Mouse (Mus musculus) midbrain, embryonic 15.5 days (tissue): Measurements from ENCODE around the gene Capn5. TPM values are rescaled to one million over a fixed set of nuclear protein-coding genes. Genes with fewer than 3 reads are reported as not detected.
A peak's percentile ranks its signal among the peaks of the same experiment; 100 is the strongest.

Experiments
- ATAC-seq: fragments of 200-750 bp; cut with Nextera tagmentation; replicated peaks from 2 replicates; pipeline ENCODE4 v1.8.0; 2017; ENCODE audit warnings: moderate TSS enrichment
- H3K27ac ChIP-seq: fragments of 300-500 bp; sonication (generic); 2 replicates; pipeline ENCODE4 v1.5.1; 2015; ENCODE audit warnings: mild to moderate bottlenecking, inconsistent platforms
- H3K27me3 ChIP-seq: fragments of 300-500 bp; sonication (generic); replicated peaks from 2 replicates; pipeline ENCODE4 v1.6.1; 2015; ENCODE audit warnings: inconsistent platforms
- H3K36me3 ChIP-seq: fragments of 300-500 bp; sonication (generic); replicated peaks from 2 replicates; pipeline ENCODE4 v1.6.1; 2015; ENCODE audit warnings: inconsistent platforms
- H3K4me1 ChIP-seq: fragments of 300-500 bp; sonication (generic); 2 replicates; pipeline ENCODE4 v1.6.1; 2015; ENCODE audit warnings: inconsistent platforms
- H3K4me2 ChIP-seq: fragments of 300-500 bp; sonication (generic); 2 replicates; pipeline ENCODE4 v1.6.1; 2015; ENCODE audit warnings: inconsistent platforms, mild to moderate bottlenecking, moderate library complexity
- H3K4me3 ChIP-seq: fragments of 300-500 bp; sonication (generic); 2 replicates; pipeline ENCODE4 v1.5.1; 2015; ENCODE audit warnings: mild to moderate bottlenecking, inconsistent platforms
- H3K9ac ChIP-seq: fragments of 300-500 bp; sonication (generic); 2 replicates; pipeline ENCODE4 v1.6.1; 2015; ENCODE audit warnings: mild to moderate bottlenecking, inconsistent platforms
- H3K9me3 ChIP-seq: fragments of 300-500 bp; sonication (generic); 2 replicates; pipeline ENCODE4 v1.6.1; 2016; ENCODE audit warnings: inconsistent platforms
- WGBS: fragments of 180-500 bp; shearing (Covaris S2); methylation state at CpG from one replicate; pipeline ENCODE4 v1.1.7; 2015; ENCODE audit warnings: mixed read lengths; 5-methylcytosine and 5-hydroxymethylcytosine counted together
- polyA plus RNA-seq: library from polyadenylated mRNA; unstranded; fragments of >200 nt; fragmentation: Nextera tagmentation; extraction: Ambion mirVana; gene quantifications from 2 replicates; pipeline ENCODE4 v1.2.1, GENCODE M21; 2015

The Capn5 gene
- polyA plus RNA-seq, 1 experiment from 2014 or later, result 19.0 TPM

DNA sequence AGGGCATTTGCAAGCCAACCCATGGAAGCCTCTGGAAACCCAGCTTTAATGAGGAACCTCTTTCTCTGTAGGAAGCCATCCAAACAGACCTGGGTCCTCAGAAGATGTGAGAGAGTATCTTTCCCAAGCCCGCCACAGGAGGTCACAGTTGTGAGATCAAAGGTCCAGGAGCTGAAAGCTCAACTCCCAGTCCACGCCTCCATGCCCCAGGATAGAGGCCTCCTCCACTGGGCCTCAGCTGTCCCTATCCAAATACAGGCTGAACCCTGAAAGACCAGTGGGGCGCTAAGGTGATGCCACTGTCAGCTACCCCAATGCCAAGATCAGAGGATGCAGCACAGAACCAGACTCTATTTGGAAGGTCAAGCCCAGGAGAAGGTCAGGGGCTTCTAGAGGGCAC is 35.4 kb downstream of the Capn5 start:
- H3K4me3 ChIP-seq, result no peak overlapping the region
- H3K27ac ChIP-seq, result no peak overlapping the region
- no peak overlapping the region for H3K4me2 ChIP-seq
- no peak for ATAC-seq
- H3K36me3 ChIP-seq, result no peaks in the 10 kb centered on the region
- peaks cover 7% of the 10 kb centered on the region; the same call in 1 of the 2 replicates for H3K4me1 ChIP-seq
- H3K9ac ChIP-seq, result no peak overlapping the region
- 57% methylated on average over 3 of the region's 3 CpGs for WGBS
- H3K9me3 ChIP-seq, result no peaks in the 10 kb centered on the region
- no peaks in the 10 kb centered on the region for H3K27me3 ChIP-seq

- 0 out of 2 replicates have a peak, but pooled peaks have one; percentile 10 for ATAC-seq
- Histone ChIP-seq H3K9ac (no peak overlapping the region), H3K4me2 (no peak overlapping the region), H3K27ac (no peak overlapping the region), H3K9me3 (no peaks in the 10 kb centered on the region), H3K27me3 (no peaks in the 10 kb centered on the region), H3K36me3 (no peaks in the 10 kb centered on the region), H3K4me3 (no peak overlapping the region), H3K4me1 (peaks cover 9% of the 10 kb centered on the region; the same call in 1 of the 2 replicates)
- WGBS, result 32% methylated on average over 8 of the region's 8 CpGs
Observed at GRCm38 (mm10) chr7:98142247-98142646, 35.8 kb downstream of the Capn5 start.

GRCm38 (mm10) chr7:98141206-98141605 is 36.9 kb downstream of the Capn5 start:
- Histone ChIP-seq H3K4me1 (peaks cover 9% of the 10 kb centered on the region; the same call in 1 of the 2 replicates), H3K36me3 (no peaks in the 10 kb centered on the region), H3K9me3 (no peaks in the 10 kb centered on the region), H3K9ac (no peak overlapping the region), H3K27me3 (no peaks in the 10 kb centered on the region), H3K4me2 (no peak overlapping the region), H3K4me3 (no peak overlapping the region), H3K27ac (no peak overlapping the region)
- 67% methylated on average over 3 of the region's 3 CpGs for WGBS
- no peak for ATAC-seq

DNA sequence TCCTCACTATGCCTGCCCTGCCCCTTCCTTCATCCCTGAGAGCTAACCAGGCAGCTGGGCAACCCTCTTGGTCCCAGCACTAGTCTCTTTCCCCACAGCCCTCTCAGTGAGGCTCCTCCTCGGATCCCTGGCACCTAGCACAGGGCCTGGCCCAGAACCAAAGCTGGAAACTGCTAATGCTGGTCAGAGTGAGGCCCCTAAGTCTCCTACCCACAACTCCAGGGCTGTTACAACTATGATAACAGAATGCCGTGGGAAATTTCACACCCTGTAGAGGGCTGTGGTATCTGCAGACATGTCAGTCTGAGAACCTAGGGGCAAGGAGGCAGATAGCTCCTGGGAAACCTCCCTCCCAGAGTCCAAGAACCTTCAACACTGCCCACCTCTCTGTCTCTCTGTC is 37.5 kb downstream of the Capn5 start:
- ATAC-seq, result no peak

DNA sequence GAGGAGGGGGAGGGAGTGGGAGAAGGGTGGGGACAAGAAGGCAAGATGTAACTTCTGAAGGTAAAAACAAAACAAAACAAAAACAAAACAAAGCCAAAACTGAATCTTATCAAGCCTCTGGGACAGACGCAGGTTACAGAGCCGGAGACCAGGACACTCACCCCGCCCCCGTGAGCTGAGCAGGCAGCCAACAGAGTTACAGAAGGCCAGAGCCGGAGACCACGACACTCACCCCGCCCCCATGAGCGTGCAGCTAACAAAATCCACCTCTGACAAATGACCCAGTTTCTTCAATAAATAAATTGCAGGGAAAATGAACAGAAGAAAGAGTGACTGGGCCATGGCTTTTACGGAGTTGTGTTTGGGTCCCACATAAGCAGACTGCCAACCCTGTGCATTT is 38.9 kb downstream of the Capn5 start:
- no peak for ATAC-seq
- Histone ChIP-seq H3K27me3 (no peaks in the 10 kb centered on the region), H3K9ac (no peak overlapping the region), H3K4me1 (peaks cover 9% of the 10 kb centered on the region; the same call in 1 of the 2 replicates), H3K36me3 (peaks cover 2% of the 10 kb centered on the region; the same call in 1 of the 2 replicates), H3K4me3 (no peak overlapping the region), H3K4me2 (no peak overlapping the region), H3K27ac (no peak overlapping the region), H3K9me3 (no peaks in the 10 kb centered on the region)
- WGBS, result 20% methylated on average over 9 of the region's 9 CpGs

More for the DNA sequence above, 37.5 kb downstream of the Capn5 start:
- no peak overlapping the region for H3K4me3 ChIP-seq
- H3K27me3 ChIP-seq, result no peaks in the 10 kb centered on the region
- no peak overlapping the region for H3K27ac ChIP-seq
- H3K4me2 ChIP-seq, result no peak overlapping the region
- no peaks in the 10 kb centered on the region for H3K9me3 ChIP-seq
- H3K9ac ChIP-seq, result no peak overlapping the region
- H3K4me1 ChIP-seq, result peaks cover 9% of the 10 kb centered on the region; the same call in 1 of the 2 replicates
- no peaks in the 10 kb centered on the region for H3K36me3 ChIP-seq
- 39% methylated on average over 2 of the region's 2 CpGs for WGBS

DNA sequence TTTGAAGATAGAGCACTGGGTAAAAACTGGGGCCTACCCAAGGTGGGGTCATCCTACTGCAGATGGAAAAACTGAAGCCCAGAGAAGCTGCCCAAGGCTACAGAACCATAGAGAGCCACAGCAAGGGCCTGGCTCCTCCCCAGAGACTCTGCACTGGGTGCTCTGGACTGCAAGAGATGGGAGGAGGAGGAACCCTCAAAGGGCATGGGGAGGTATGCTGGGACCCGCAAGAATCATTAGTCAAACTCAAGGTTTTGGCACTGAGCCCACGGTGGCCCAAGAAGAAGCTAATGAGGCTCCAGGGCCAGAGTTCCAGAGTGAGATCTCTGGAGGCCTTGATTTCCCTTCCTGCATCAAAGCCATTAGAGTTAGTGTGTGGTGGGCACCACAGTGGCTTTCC is 40.1 kb downstream of the Capn5 start:
- Histone ChIP-seq H3K4me1 (peaks cover 9% of the 10 kb centered on the region; the same call in 1 of the 2 replicates), H3K9ac (no peak overlapping the region), H3K4me3 (no peak overlapping the region), H3K27me3 (no peaks in the 10 kb centered on the region), H3K4me2 (no peak overlapping the region), H3K27ac (no peak overlapping the region), H3K9me3 (no peaks in the 10 kb centered on the region), H3K36me3 (peaks cover 2% of the 10 kb centered on the region; the same call in 1 of the 2 replicates)
- ATAC-seq, result no peak
- 75% methylated on average over 2 of the region's 2 CpGs for WGBS

GRCm38 (mm10) chr7:98137583-98137982 is 40.5 kb downstream of the Capn5 start:
- Histone ChIP-seq H3K9ac (no peak overlapping the region), H3K27ac (no peak overlapping the region), H3K27me3 (no peaks in the 10 kb centered on the region), H3K4me3 (no peak overlapping the region), H3K4me2 (no peak overlapping the region), H3K9me3 (no peaks in the 10 kb centered on the region), H3K4me1 (peaks cover 9% of the 10 kb centered on the region; the same call in 1 of the 2 replicates), H3K36me3 (peaks cover 2% of the 10 kb centered on the region; the same call in 1 of the 2 replicates)
- peak; percentile 59; the same call in 1 of the 2 replicates for ATAC-seq
- 34% methylated on average over 3 of the region's 3 CpGs for WGBS

GRCm38 (mm10) chr7:98131751-98132150 is 46.3 kb downstream of the Capn5 start:
- no peak for ATAC-seq
- no peaks in the 10 kb centered on the region for H3K9me3 ChIP-seq
- no peak overlapping the region for H3K27ac ChIP-seq
- H3K4me3 ChIP-seq, result no peak overlapping the region
- H3K36me3 ChIP-seq, result peaks cover 2% of the 10 kb centered on the region; the same call in 1 of the 2 replicates
- no peak overlapping the region for H3K4me2 ChIP-seq
- no peaks in the 10 kb centered on the region for H3K27me3 ChIP-seq
- H3K9ac ChIP-seq, result no peak overlapping the region
- H3K4me1 ChIP-seq, result no peaks in the 10 kb centered on the region
- 94% methylated on average over 8 of the region's 8 CpGs for WGBS

DNA sequence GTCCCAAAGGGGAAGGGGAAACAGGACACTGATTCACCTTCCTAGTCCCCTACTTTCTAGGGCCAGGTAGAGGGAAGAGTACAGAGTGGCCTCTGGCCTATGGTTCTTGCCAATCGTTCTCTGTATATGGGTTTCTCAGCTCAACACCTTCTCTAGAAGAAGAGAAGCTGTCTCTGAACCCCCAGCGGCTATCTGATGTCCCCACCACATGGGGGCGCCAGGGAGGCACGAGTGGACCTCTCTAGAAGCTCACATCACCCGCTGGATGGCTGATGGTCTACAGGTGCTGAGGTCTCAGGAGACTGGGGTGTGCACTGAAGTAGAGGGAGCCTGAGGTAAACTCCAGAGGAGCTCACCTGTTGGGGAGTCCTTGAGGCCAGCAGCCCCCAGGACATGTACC is 52.6 kb downstream of the Capn5 start:
- ATAC-seq, result no peak
- Histone ChIP-seq H3K27me3 (no peaks in the 10 kb centered on the region), H3K9me3 (no peaks in the 10 kb centered on the region), H3K27ac (no peak overlapping the region), H3K9ac (no peak overlapping the region), H3K4me2 (no peak overlapping the region), H3K36me3 (0 out of 2 replicates have a peak, but pooled peaks cover 2% of the 10 kb centered on the region), H3K4me3 (no peak overlapping the region), H3K4me1 (peaks cover 2% of the 10 kb centered on the region; the same call in 1 of the 2 replicates)
- 35% methylated on average over 5 of the region's 5 CpGs for WGBS

GRCm38 (mm10) chr7:98124701-98125100 is 53.4 kb downstream of the Capn5 start:
- Histone ChIP-seq H3K4me3 (no peak overlapping the region), H3K27ac (no peak overlapping the region), H3K4me2 (no peak overlapping the region), H3K9me3 (no peaks in the 10 kb centered on the region), H3K4me1 (peaks cover 4% of the 10 kb centered on the region; the same call in 1 of the 2 replicates), H3K36me3 (0 out of 2 replicates have a peak, but pooled peaks cover 2% of the 10 kb centered on the region), H3K9ac (no peak overlapping the region), H3K27me3 (no peaks in the 10 kb centered on the region)
- 70% methylated on average over 5 of the region's 5 CpGs for WGBS
- ATAC-seq, result no peak

GRCm38 (mm10) chr7:98121673-98122072 is 56.4 kb downstream of the Capn5 start:
- Histone ChIP-seq H3K9me3 (no peaks in the 10 kb centered on the region), H3K4me2 (no peak overlapping the region), H3K27me3 (no peaks in the 10 kb centered on the region), H3K36me3 (0 out of 2 replicates have a peak, but pooled peaks cover 2% of the 10 kb centered on the region), H3K4me3 (no peak overlapping the region), H3K27ac (no peak overlapping the region), H3K9ac (no peak overlapping the region), H3K4me1 (peaks cover 4% of the 10 kb centered on the region; the same call in 1 of the 2 replicates)
- 82% methylated on average over 8 of the region's 8 CpGs for WGBS
- ATAC-seq, result no peak

GRCm38 (mm10) chr7:98121241-98121640 is 56.8 kb downstream of the Capn5 start:
- H3K4me2 ChIP-seq, result no peak overlapping the region
- WGBS, result 84% methylated on average over 3 of the region's 3 CpGs
- no peak overlapping the region for H3K9ac ChIP-seq

DNA sequence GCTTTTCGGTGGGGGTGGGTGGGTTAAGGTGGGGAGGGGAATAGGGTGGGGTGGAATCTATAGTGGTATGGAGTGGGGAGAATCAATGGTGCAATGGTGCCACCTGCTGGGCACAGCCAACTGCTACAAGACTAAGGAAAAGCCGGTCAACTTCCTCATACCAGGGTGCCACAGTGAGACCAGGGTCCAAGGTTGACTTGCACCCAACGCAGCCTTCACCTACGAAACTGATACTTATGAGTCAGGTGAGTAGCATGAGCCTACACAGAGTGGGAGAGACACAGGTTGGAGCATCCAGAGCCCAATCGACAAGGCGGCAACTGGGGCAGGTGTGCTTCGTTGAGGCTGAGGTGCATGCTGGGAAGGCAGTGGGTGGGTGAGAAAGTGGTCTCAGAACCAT is 57.7 kb downstream of the Capn5 start:
- ATAC-seq, result peak; percentile 77
- no peaks in the 10 kb centered on the region for H3K9me3 ChIP-seq
- WGBS, result 5% methylated on average over 7 of the region's 7 CpGs
- no peak overlapping the region for H3K27ac ChIP-seq
- peak overlapping the region; percentile 12 for H3K4me3 ChIP-seq
- H3K36me3 ChIP-seq, result no peaks in the 10 kb centered on the region
- no peaks in the 10 kb centered on the region for H3K27me3 ChIP-seq
- peak overlapping the region; percentile 44 for H3K4me2 ChIP-seq
- H3K9ac ChIP-seq, result no peak overlapping the region
- peaks cover 4% of the 10 kb centered on the region; the same call in 1 of the 2 replicates for H3K4me1 ChIP-seq

More at GRCm38 (mm10) chr7:98121241-98121640, 56.8 kb downstream of the Capn5 start:
- 0 out of 2 replicates have a peak, but pooled peaks cover 2% of the 10 kb centered on the region for H3K36me3 ChIP-seq
- peaks cover 4% of the 10 kb centered on the region; the same call in 1 of the 2 replicates for H3K4me1 ChIP-seq
- no peaks in the 10 kb centered on the region for H3K9me3 ChIP-seq
- no peaks in the 10 kb centered on the region for H3K27me3 ChIP-seq
- no peak overlapping the region for H3K27ac ChIP-seq
- ATAC-seq, result no peak
- no peak overlapping the region for H3K4me3 ChIP-seq
